Comparison of ENCODE assay signal across 9 mouse cellular contexts in genomic region chr10:4611386-4612155, GRCm38 (mm10). TPM values are rescaled to one million over a fixed set of nuclear protein-coding genes. Genes with fewer than 3 reads are reported as not detected.
DNase-seq lines count a peak whose midpoint lies in the region; ATAC-seq and TF ChIP-seq lines count a peak whose summit lies in the region.
"Had no signal": no experiment of that assay in that cellular context is flagged by ENCODE, and none has a peak within 500 bp of the region (broad histone marks: within the 10 kb centered on the region; RNA-seq: fewer than 3 reads in every experiment).

Gene Esr1 (plus strand): TSS chr10:4611593.

- WGBS in heart, adult 2 months: 37% methylated on average over 13 of the region's 13 CpGs
- WGBS in neural tube, embryonic 15.5 days: 49% methylated on average over 13 of the region's 13 CpGs
- 45% methylated on average over 13 of the region's 13 CpGs for WGBS in forebrain, embryonic 13.5 days
- WGBS in forebrain, embryonic 14.5 days: 57% methylated on average over 13 of the region's 13 CpGs

- peak within 1 kb of the TSS; percentile 23 for H3K27ac ChIP-seq in heart, adult 2 months
- H3K27ac ChIP-seq in neural tube, embryonic 15.5 days (replicated peaks): no peak within 1 kb of the TSS
- H3K27ac ChIP-seq in forebrain, embryonic 13.5 days: no peak within 1 kb of the TSS
- no peak within 1 kb of the TSS for H3K27ac ChIP-seq in forebrain, embryonic 14.5 days (ENCODE audit: low read depth, low read length)

- H3K79me2 ChIP-seq in heart, adult 2 months (replicated peaks; ENCODE audit: control insufficient read depth, insufficient read depth, low read length): no peaks in the 10 kb centered on the region

- TF ChIP-seq CTCF in heart, adult 2 months (IDR thresholded peaks at IDR 0.05): peak; percentile 24

- TF ChIP-seq POLR2A in heart, adult 2 months (IDR thresholded peaks at IDR 0.05; ENCODE audit: insufficient read depth, low read depth, low read length): no peak

- intact Hi-C loops in heart, adult 2 months (cut with DNase I): no loop called here
- intact Hi-C loops in heart, postnatal 14 days (cut with DNase I): no loop called here

- H3K4me1 ChIP-seq in heart, adult 2 months (ENCODE audit: control insufficient read depth, insufficient read depth, low read length): no peaks in the 10 kb centered on the region
- peaks cover 4% of the 10 kb centered on the region; the same call in 1 of the 2 replicates for H3K4me1 ChIP-seq in neural tube, embryonic 15.5 days
- H3K4me1 ChIP-seq in forebrain, embryonic 13.5 days: no peaks in the 10 kb centered on the region
- H3K4me1 ChIP-seq in forebrain, embryonic 14.5 days (ENCODE audit: control insufficient read depth, insufficient read depth, low read length): no peaks in the 10 kb centered on the region

- no peaks in the 10 kb centered on the region for H3K36me3 ChIP-seq in heart, adult 2 months (ENCODE audit: control insufficient read depth, insufficient read depth, low read length)
- no peaks in the 10 kb centered on the region for H3K36me3 ChIP-seq in neural tube, embryonic 15.5 days
- no peaks in the 10 kb centered on the region for H3K36me3 ChIP-seq in forebrain, embryonic 13.5 days (ENCODE audit: poor library complexity, severe bottlenecking)
- H3K36me3 ChIP-seq in forebrain, embryonic 14.5 days (ENCODE audit: control insufficient read depth, insufficient read depth, low read length): no peaks in the 10 kb centered on the region
- H3K36me3 ChIP-seq: G1E had no signal

- no peaks in the 10 kb centered on the region for H3K9me3 ChIP-seq in neural tube, embryonic 15.5 days (replicated peaks)
- no peaks in the 10 kb centered on the region for H3K9me3 ChIP-seq in forebrain, embryonic 13.5 days (replicated peaks)
- no peaks in the 10 kb centered on the region for H3K9me3 ChIP-seq in forebrain, embryonic 14.5 days (replicated peaks; ENCODE audit: control insufficient read depth, low read length)

- H3K9ac ChIP-seq in heart, adult 2 months (ENCODE audit: low read depth, low read length): peak within 1 kb of the TSS; percentile 55
- no peak within 1 kb of the TSS for H3K9ac ChIP-seq in neural tube, embryonic 15.5 days (replicated peaks)
- H3K9ac ChIP-seq in forebrain, embryonic 13.5 days: no peak within 1 kb of the TSS
- no peak within 1 kb of the TSS for H3K9ac ChIP-seq in forebrain, embryonic 14.5 days (ENCODE audit: low read length)

- TF ChIP-seq EP300 in heart, adult 2 months (IDR thresholded peaks at IDR 0.05; ENCODE audit: insufficient read depth, low read depth, low read length): no peak

- H3K4me3 ChIP-seq in heart, adult 2 months: peak within 1 kb of the TSS; percentile 39
- H3K4me3 ChIP-seq in neural tube, embryonic 15.5 days (replicated peaks): no peak within 1 kb of the TSS
- no peak within 1 kb of the TSS for H3K4me3 ChIP-seq in forebrain, embryonic 13.5 days
- no peak within 1 kb of the TSS for H3K4me3 ChIP-seq in forebrain, embryonic 14.5 days (ENCODE audit: low read depth, low read length)

- H3K4me2 ChIP-seq in neural tube, embryonic 15.5 days: peak within 1 kb of the TSS; percentile 31
- H3K4me2 ChIP-seq in forebrain, embryonic 13.5 days: no peak within 1 kb of the TSS
- H3K4me2 ChIP-seq in forebrain, embryonic 14.5 days (ENCODE audit: low read length): no peak within 1 kb of the TSS

- no peak; the same call in 1 of the 2 replicates for ATAC-seq in neural tube, embryonic 15.5 days (ENCODE audit: low FRiP score)
- no peak for ATAC-seq in forebrain, embryonic 13.5 days
- ATAC-seq in forebrain, embryonic 14.5 days: no peak

- peak; percentile 8 to 25 for DNase-seq in heart, adult 2 months
- no peak for DNase-seq in heart, postnatal 14 days
- DNase-seq in CD4-positive, CD25-positive, alpha-beta regulatory T cell, adult 2 months (ENCODE audit: low read depth, low spot score): peak; percentile 37
- DNase-seq in forelimb bud, embryonic 11.5 days (ENCODE audit: low read depth, low spot score): peak; percentile 36
- DNase-seq in kidney, adult 9 months: peak; percentile 76
- no peak for DNase-seq in forebrain, embryonic 14.5 days (ENCODE audit: low spot score)

- no peaks in the 10 kb centered on the region for H3K27me3 ChIP-seq in heart, adult 2 months (ENCODE audit: control insufficient read depth, insufficient read depth, low read length)
- H3K27me3 ChIP-seq in neural tube, embryonic 15.5 days (replicated peaks): no peaks in the 10 kb centered on the region
- H3K27me3 ChIP-seq in forebrain, embryonic 13.5 days: no peaks in the 10 kb centered on the region
- no peaks in the 10 kb centered on the region for H3K27me3 ChIP-seq in forebrain, embryonic 14.5 days (replicated peaks; ENCODE audit: control insufficient read depth, insufficient read depth, low read length)

RNA-seq across cellular contexts. Expression of gene Esr1, which starts in this region (rescaled TPM):
- 1 to 10 TPM in 1 of 2 experiments, under 1 TPM in 1; 0.70 to 1.0 TPM for total RNA-seq in heart, adult 2 months (2021)
- 0.88 and 1.7 TPM in 2 replicates for polyA plus RNA-seq in heart, adult 2 months (2012; rRNA removed)
- 1 to 10 TPM in 1 of 2 experiments, under 1 TPM in 1; 0.59 to 1.2 TPM for total RNA-seq in heart, postnatal 14 days (2021)
- 0.70 and 1.0 TPM in 2 replicates for polyA plus RNA-seq in neural tube, embryonic 15.5 days (2015; fragmentation: Nextera tagmentation; extraction: Ambion mirVana)
- polyA plus RNA-seq in forebrain, embryonic 13.5 days (2015; fragmentation: Nextera tagmentation; extraction: Ambion mirVana): 0.04 TPM in 1 of 2 replicates, not detected in the other
- polyA plus RNA-seq in forebrain, embryonic 14.5 days (2014; fragmentation: Nextera tagmentation; extraction: Ambion mirVana): 0.18 and 0.21 TPM in 2 replicates
- polyA plus RNA-seq: G1E had no signal

Comparison
In these comparisons a context has a peak if more than half of its experiments do, and no peak if none do; other contexts are left out.
1. DNase-seq: peak in heart, adult 2 months (2 of 2), CD4-positive, CD25-positive, alpha-beta regulatory T cell, adult 2 months (single experiment), forelimb bud, embryonic 11.5 days (single experiment) and kidney, adult 9 months (single experiment); none in heart, postnatal 14 days (0 of 2) and forebrain, embryonic 14.5 days (single experiment).